Mouse (Mus musculus) stomach, postnatal 0 days (tissue): Measurements from ENCODE around the gene Nek7. TPM values are rescaled to one million over a fixed set of nuclear protein-coding genes. Genes with fewer than 3 reads are reported as not detected.

ENCODE experiments used
- ATAC-seq: fragments of 200-750 bp; cut with Nextera tagmentation; 2 replicates; pipeline ENCODE4 v1.8.0; 2017; ENCODE audit not compliant: low FRiP score, low TSS enrichment
- DNase-seq: peaks from one replicate; pipeline ENCODE4 v3.0.0-alpha.2; 2016; ENCODE audit warnings: low spot score
- H3K27ac ChIP-seq: fragments of 300-500 bp; sonication (generic); replicated peaks from 2 replicates; pipeline ENCODE4 v1.5.1; 2014; ENCODE audit warnings: mild to moderate bottlenecking, control low read depth
- H3K27me3 ChIP-seq: fragments of 300-500 bp; sonication (generic); 2 replicates; pipeline ENCODE4 v1.6.1; 2014; ENCODE audit warnings: low read length; ENCODE audit not compliant: control insufficient read depth, insufficient read depth
- H3K36me3 ChIP-seq: fragments of 300-500 bp; sonication (generic); 2 replicates; pipeline ENCODE4 v1.6.1; 2014; ENCODE audit warnings: low read length, mixed read lengths; ENCODE audit not compliant: control insufficient read depth, insufficient read depth
- H3K4me1 ChIP-seq: fragments of 300-500 bp; sonication (generic); replicated peaks from 2 replicates; pipeline ENCODE4 v1.6.1; 2014; ENCODE audit warnings: antibody characterized with exemption; ENCODE audit not compliant: control insufficient read depth, insufficient read depth
- H3K4me2 ChIP-seq: fragments of 300-500 bp; sonication (generic); replicated peaks from 2 replicates; pipeline ENCODE4 v1.6.1; 2014; ENCODE audit warnings: low read depth, mild to moderate bottlenecking, control low read depth, moderate library complexity
- H3K4me3 ChIP-seq: fragments of 300-500 bp; sonication (generic); 2 replicates; pipeline ENCODE4 v1.5.1; 2014; ENCODE audit warnings: low read depth, low read length, control low read depth
- H3K9ac ChIP-seq: fragments of 300-500 bp; sonication (generic); 2 replicates; pipeline ENCODE4 v1.6.1; 2014; ENCODE audit warnings: mild to moderate bottlenecking, low read length, control low read depth, mixed read lengths
- H3K9me3 ChIP-seq: fragments of 300-500 bp; sonication (generic); 2 replicates; pipeline ENCODE4 v1.6.1; 2016; ENCODE audit warnings: low read length; ENCODE audit not compliant: control insufficient read depth
- CTCF ChIP-seq: IDR thresholded peaks from 2 replicates; pipeline ENCODE4 v1.5.1; 2016; ENCODE audit warnings: antibody characterized with exemption, low read depth, mild to moderate bottlenecking, moderate library complexity
- EP300 ChIP-seq: optimal IDR thresholded peaks from 2 replicates; pipeline ENCODE3; 2016; ENCODE audit warnings: antibody characterized with exemption
- WGBS: fragments of 180-500 bp; shearing (Covaris S2); extraction: QIAGEN DNeasy Blood & Tissue Kit; methylation state at CpG from one replicate; pipeline ENCODE4 v1.1.7; 2014; 5-methylcytosine and 5-hydroxymethylcytosine counted together
- polyA plus RNA-seq: library from polyadenylated mRNA; unstranded; fragments of >200 nt; fragmentation: Nextera tagmentation; extraction: Ambion mirVana; gene quantifications from 2 replicates; pipeline ENCODE4 v1.2.1, GENCODE M21; 2015

Nek7 gene
- polyA plus RNA-seq, 1 experiment from 2014 or later, result 40.0 TPM

- no peak for ATAC-seq
- no peak for TF ChIP-seq CTCF
- TF ChIP-seq EP300, result no peak
- no peaks in the 10 kb centered on the region for H3K27me3 ChIP-seq
- H3K4me1 ChIP-seq, result no peaks in the 10 kb centered on the region
- DNase-seq, result no peak
- no peak overlapping the region for H3K4me3 ChIP-seq
- no peaks in the 10 kb centered on the region for H3K9me3 ChIP-seq
- 100% methylated on average over 2 of the region's 2 CpGs for WGBS
- H3K4me2 ChIP-seq, result no peak overlapping the region
- no peak overlapping the region for H3K27ac ChIP-seq
- H3K9ac ChIP-seq, result no peak overlapping the region
- no peaks in the 10 kb centered on the region for H3K36me3 ChIP-seq
Measured at GRCm38 (mm10) chr1:138584423-138585013, 35.4 kb downstream of the Nek7 start.

- Histone ChIP-seq H3K9me3 (no peaks in the 10 kb centered on the region), H3K36me3 (no peaks in the 10 kb centered on the region), H3K9ac (no peak overlapping the region), H3K4me2 (no peak overlapping the region), H3K4me3 (no peak overlapping the region), H3K27me3 (no peaks in the 10 kb centered on the region), H3K4me1 (no peaks in the 10 kb centered on the region), H3K27ac (no peak overlapping the region; the same call in 1 of the 2 replicates)
- ATAC-seq (no peak), DNase-seq (no peak)
- WGBS, result 67% methylated on average over 7 of the region's 7 CpGs
- TF ChIP-seq EP300, result no peak
- no peak for TF ChIP-seq CTCF
Measured at GRCm38 (mm10) chr1:138582225-138582624, 37.7 kb downstream of the Nek7 start.

- no peaks in the 10 kb centered on the region for H3K27me3 ChIP-seq
- WGBS, result 71% methylated on average over 11 of the region's 11 CpGs
- no peak overlapping the region for H3K9ac ChIP-seq
- H3K4me1 ChIP-seq, result no peaks in the 10 kb centered on the region
- H3K27ac ChIP-seq, result 0 out of 2 replicates have a peak overlapping the region, but pooled peaks have one; percentile 8
- no peaks in the 10 kb centered on the region for H3K36me3 ChIP-seq
- ATAC-seq (peak; percentile 85), DNase-seq (no peak)
- H3K4me3 ChIP-seq, result no peak overlapping the region
- TF ChIP-seq CTCF, result no peak
- no peak for TF ChIP-seq EP300
- no peaks in the 10 kb centered on the region for H3K9me3 ChIP-seq
- H3K4me2 ChIP-seq, result no peak overlapping the region
Measured at GRCm38 (mm10) chr1:138579822-138580492, 40.0 kb downstream of the Nek7 start.

- no peaks in the 10 kb centered on the region for H3K9me3 ChIP-seq
- H3K4me2 ChIP-seq, result no peak overlapping the region
- no peak for DNase-seq
- H3K9ac ChIP-seq, result no peak overlapping the region
- 90% methylated on average over 7 of the region's 7 CpGs for WGBS
- no peaks in the 10 kb centered on the region for H3K36me3 ChIP-seq
- H3K27ac ChIP-seq, result 0 out of 2 replicates have a peak overlapping the region, but pooled peaks have one; percentile 8
- no peak for ATAC-seq
- H3K4me3 ChIP-seq, result no peak overlapping the region
- TF ChIP-seq CTCF, result no peak
- TF ChIP-seq EP300, result no peak
- no peaks in the 10 kb centered on the region for H3K27me3 ChIP-seq
- no peaks in the 10 kb centered on the region for H3K4me1 ChIP-seq
Measured at GRCm38 (mm10) chr1:138579207-138579606, 40.7 kb downstream of the Nek7 start.

GRCm38 (mm10) chr1:138576803-138577202 lies 43.1 kb downstream of the Nek7 start:
- H3K9ac ChIP-seq, result no peak overlapping the region
- H3K4me1 ChIP-seq, result no peaks in the 10 kb centered on the region
- H3K4me3 ChIP-seq, result no peak overlapping the region
- 54% methylated on average over 7 of the region's 7 CpGs for WGBS
- H3K27me3 ChIP-seq, result no peaks in the 10 kb centered on the region
- ATAC-seq, result no peak
- H3K36me3 ChIP-seq, result no peaks in the 10 kb centered on the region
- DNase-seq, result no peak
- no peaks in the 10 kb centered on the region for H3K9me3 ChIP-seq
- H3K27ac ChIP-seq, result peak overlapping the region; percentile 19; the same call in 1 of the 2 replicates
- TF ChIP-seq CTCF, result no peak
- no peak for TF ChIP-seq EP300
- H3K4me2 ChIP-seq, result no peak overlapping the region

- WGBS, result 83% methylated on average over 8 of the region's 8 CpGs
- TF ChIP-seq EP300 (no peak), CTCF (no peak)
- H3K4me1 ChIP-seq, result no peaks in the 10 kb centered on the region
- no peak overlapping the region for H3K4me3 ChIP-seq
- H3K27me3 ChIP-seq, result no peaks in the 10 kb centered on the region
- H3K9ac ChIP-seq, result no peak overlapping the region
- no peaks in the 10 kb centered on the region for H3K9me3 ChIP-seq
- no peaks in the 10 kb centered on the region for H3K36me3 ChIP-seq
- H3K27ac ChIP-seq, result no peak overlapping the region
- peak; percentile 82 for ATAC-seq
- no peak for DNase-seq
- no peak overlapping the region for H3K4me2 ChIP-seq
Measured at GRCm38 (mm10) chr1:138576066-138576697, 43.8 kb downstream of the Nek7 start.
